Mouse (Mus musculus): ENCODE results near the gene Wdfy2. TPM values are rescaled to one million over a fixed set of nuclear protein-coding genes. Genes with fewer than 3 reads are reported as not detected.

Gene Wdfy2
- polyA plus RNA-seq (2012; rRNA removed): 6.4 and 9.5 TPM in 2 replicates

DNA sequence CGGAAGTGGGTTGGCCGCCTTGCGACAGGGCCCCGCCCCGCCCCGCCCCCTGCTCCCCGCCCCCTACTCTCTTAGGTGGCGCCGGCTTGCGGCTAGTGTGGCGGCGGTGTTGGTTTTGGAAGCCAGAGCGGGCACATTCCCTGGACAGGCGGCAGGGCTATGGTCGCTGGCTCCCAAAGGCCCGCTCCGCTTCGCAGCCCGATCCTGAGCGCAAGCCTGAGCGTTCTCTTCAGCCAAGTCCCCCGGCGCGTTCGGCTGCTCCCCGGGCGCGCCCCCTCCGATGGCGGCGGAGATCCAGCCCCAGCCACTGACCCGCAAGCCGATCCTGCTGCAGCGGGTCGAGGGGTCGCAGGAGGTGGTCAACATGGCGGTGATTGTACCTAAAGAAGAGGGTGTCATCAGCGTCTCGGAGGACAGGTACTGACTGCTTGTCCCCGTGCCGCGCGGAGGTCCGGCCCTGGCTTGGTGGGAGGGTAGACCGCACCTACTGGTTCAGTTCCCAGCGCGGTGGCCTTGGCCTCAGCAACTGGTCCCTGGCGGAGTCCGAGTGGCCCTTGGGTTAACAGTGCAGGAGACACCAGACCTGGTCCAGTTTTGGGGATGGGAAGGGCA is at the start of gene Wdfy2:
Gene Wdfy2 (plus strand): TSS at position 38 of the 612 bp plus-strand sequence.
- Histone ChIP-seq H3K4me1 (ENCODE audit: control insufficient read depth, insufficient read depth, low read length) (peaks cover 2% of the 10 kb centered on the region), H3K4me3 (replicated peaks; ENCODE audit: extremely low read depth, low read depth, low read length) (peak within 1 kb of the TSS; percentile 93)
- peak; percentile 69 for DNase-seq
- TF ChIP-seq POLR2A (IDR thresholded peaks at IDR 0.05; ENCODE audit: borderline replicate concordance, extremely low read depth, low read depth, low read length): peak; percentile 37; the same call in 1 of the 2 replicates
- TF ChIP-seq CTCF (IDR thresholded peaks at IDR 0.05; ENCODE audit: insufficient read depth, low read length): no peak
- WGBS: under 1% methylated on average over 49 of the region's 49 CpGs

GRCm38 (mm10) chr14:62789282-62789681 is 48.2 kb upstream of the Wdfy2 start:
- Histone ChIP-seq H3K4me3 (replicated peaks; ENCODE audit: extremely low read depth, low read depth, low read length) (no peak overlapping the region), H3K4me1 (ENCODE audit: control insufficient read depth, insufficient read depth, low read length) (no peaks in the 10 kb centered on the region)
- TF ChIP-seq CTCF (IDR thresholded peaks at IDR 0.05; ENCODE audit: insufficient read depth, low read length) (no peak), POLR2A (IDR thresholded peaks at IDR 0.05; ENCODE audit: borderline replicate concordance, extremely low read depth, low read depth, low read length) (no peak)
- 78% methylated on average over 4 of the region's 4 CpGs for WGBS
- no peak for DNase-seq

DNA sequence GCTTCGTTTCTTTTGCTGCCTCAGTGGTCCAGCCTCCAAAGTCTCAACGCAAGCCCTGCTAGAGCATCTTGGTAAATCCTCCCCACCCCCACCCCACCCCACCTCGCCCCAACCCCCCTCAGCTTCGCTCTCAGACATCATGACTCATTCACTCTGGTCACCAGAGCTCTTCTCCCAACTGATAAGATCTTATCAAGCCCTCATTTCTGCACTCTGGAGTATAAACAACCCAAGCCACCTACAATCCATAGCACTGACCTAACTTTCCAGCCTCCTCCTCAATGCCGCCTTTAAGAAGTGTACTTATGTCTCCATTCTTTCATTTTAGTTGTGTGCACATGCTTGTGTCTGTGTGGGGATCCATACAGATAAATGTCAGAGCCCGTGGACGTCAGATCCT is 41.8 kb upstream of the Wdfy2 start:
- 50% methylated on average over 7 of the region's 7 CpGs for WGBS
- Histone ChIP-seq H3K4me1 (ENCODE audit: control insufficient read depth, insufficient read depth, low read length) (no peaks in the 10 kb centered on the region), H3K4me3 (replicated peaks; ENCODE audit: extremely low read depth, low read depth, low read length) (no peak overlapping the region)
- TF ChIP-seq POLR2A (IDR thresholded peaks at IDR 0.05; ENCODE audit: borderline replicate concordance, extremely low read depth, low read depth, low read length) (no peak), CTCF (IDR thresholded peaks at IDR 0.05; ENCODE audit: insufficient read depth, low read length) (no peak)
- no peak for DNase-seq

- 11% methylated on average over 4 of the region's 4 CpGs for WGBS
- DNase-seq: no peak
- no peaks in the 10 kb centered on the region for H3K4me1 ChIP-seq (ENCODE audit: control insufficient read depth, insufficient read depth, low read length)
These were observed 38.8 kb upstream of the Wdfy2 start for GRCm38 (mm10) chr14:62798608-62799101.

GRCm38 (mm10) chr14:62800791-62801190 is 36.7 kb upstream of the Wdfy2 start:
- TF ChIP-seq POLR2A (IDR thresholded peaks at IDR 0.05; ENCODE audit: borderline replicate concordance, extremely low read depth, low read depth, low read length) (no peak), CTCF (IDR thresholded peaks at IDR 0.05; ENCODE audit: insufficient read depth, low read length) (no peak)
- DNase-seq: no peak
- WGBS: 66% methylated on average over 3 of the region's 3 CpGs
- no peak overlapping the region for H3K4me3 ChIP-seq (replicated peaks; ENCODE audit: extremely low read depth, low read depth, low read length)
- no peaks in the 10 kb centered on the region for H3K4me1 ChIP-seq (ENCODE audit: control insufficient read depth, insufficient read depth, low read length)

More at GRCm38 (mm10) chr14:62798608-62799101, 38.8 kb upstream of the Wdfy2 start:
- TF ChIP-seq POLR2A (IDR thresholded peaks at IDR 0.05; ENCODE audit: borderline replicate concordance, extremely low read depth, low read depth, low read length) (no peak), CTCF (IDR thresholded peaks at IDR 0.05; ENCODE audit: insufficient read depth, low read length) (no peak)
- H3K4me3 ChIP-seq (replicated peaks; ENCODE audit: extremely low read depth, low read depth, low read length): no peak overlapping the region

DNA sequence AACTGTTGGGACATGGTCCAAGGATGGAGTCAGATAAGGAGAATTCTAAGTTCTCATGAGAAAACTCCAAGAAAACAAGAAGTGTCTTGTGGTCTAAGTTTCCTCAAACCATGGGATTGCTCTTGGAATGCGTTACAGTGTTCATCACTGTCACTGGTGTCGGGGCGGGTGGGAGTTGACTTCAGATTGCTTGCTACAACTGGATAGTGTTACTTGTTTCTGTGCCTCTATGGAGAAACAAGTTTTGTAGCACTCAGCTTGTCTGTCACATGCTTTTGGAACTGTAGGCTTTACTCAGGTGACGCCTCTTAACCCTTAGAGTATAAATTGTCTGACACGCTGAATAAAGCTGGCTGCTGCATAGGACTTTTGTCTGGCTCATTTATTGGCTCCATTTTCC is 34.3 kb upstream of the Wdfy2 start:
- Histone ChIP-seq H3K4me1 (ENCODE audit: control insufficient read depth, insufficient read depth, low read length) (no peaks in the 10 kb centered on the region), H3K4me3 (replicated peaks; ENCODE audit: extremely low read depth, low read depth, low read length) (no peak overlapping the region)
- TF ChIP-seq CTCF (IDR thresholded peaks at IDR 0.05; ENCODE audit: insufficient read depth, low read length) (no peak), POLR2A (IDR thresholded peaks at IDR 0.05; ENCODE audit: borderline replicate concordance, extremely low read depth, low read depth, low read length) (no peak)
- DNase-seq: no peak
- WGBS: 70% methylated on average over 5 of the region's 5 CpGs

GRCm38 (mm10) chr14:62806921-62807320 is 30.6 kb upstream of the Wdfy2 start:
- Histone ChIP-seq H3K4me1 (ENCODE audit: control insufficient read depth, insufficient read depth, low read length) (no peaks in the 10 kb centered on the region), H3K4me3 (replicated peaks; ENCODE audit: extremely low read depth, low read depth, low read length) (no peak overlapping the region)
- no peak for DNase-seq
- 25% methylated on average over 3 of the region's 3 CpGs for WGBS
- no peak for TF ChIP-seq POLR2A (IDR thresholded peaks at IDR 0.05; ENCODE audit: borderline replicate concordance, extremely low read depth, low read depth, low read length)
- TF ChIP-seq CTCF (IDR thresholded peaks at IDR 0.05; ENCODE audit: insufficient read depth, low read length): no peak

DNA sequence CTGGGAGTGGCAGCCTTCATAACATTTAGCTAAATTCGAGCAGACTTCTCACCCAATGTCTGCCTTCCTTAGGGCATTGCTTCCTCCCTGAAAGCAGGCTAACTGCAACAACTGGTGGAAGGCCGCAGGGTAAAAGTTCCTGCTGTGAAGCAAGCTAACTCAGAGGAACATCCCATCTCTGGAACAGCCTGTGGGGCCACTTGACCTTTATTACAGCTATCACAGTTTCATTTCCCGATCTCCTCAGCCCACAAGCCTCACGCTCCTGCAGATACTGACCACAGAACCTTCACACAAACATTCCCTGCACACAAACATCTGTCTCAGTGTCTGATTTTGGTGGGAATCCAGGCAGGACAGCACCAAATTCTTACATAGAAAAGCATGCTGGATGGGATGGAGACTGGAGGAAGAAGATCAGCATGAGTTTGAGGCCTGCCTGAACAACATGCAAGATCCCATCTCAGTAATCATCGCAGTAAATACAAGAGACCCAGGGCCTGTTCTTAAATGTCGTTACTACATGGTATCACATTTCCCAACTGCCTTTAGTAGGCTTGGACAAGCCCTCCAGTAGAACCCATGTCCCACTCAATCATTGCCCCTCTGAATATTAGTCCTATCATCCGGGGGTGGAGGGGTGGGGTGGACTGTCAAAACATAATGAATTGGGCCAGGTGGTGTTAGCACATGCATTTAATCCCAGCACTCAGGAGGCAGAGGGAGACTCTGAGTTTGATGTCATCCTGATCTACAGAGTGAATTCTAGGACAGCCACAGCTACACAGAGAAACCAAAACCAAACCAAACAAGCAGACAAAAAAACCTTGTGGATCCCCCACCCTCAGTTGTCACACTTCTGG is 28.6 kb upstream of the Wdfy2 start:
- no peaks in the 10 kb centered on the region for H3K4me1 ChIP-seq (ENCODE audit: control insufficient read depth, insufficient read depth, low read length)
- H3K4me3 ChIP-seq (replicated peaks; ENCODE audit: extremely low read depth, low read depth, low read length): no peak overlapping the region
- no peak for DNase-seq
- 54% methylated on average over 7 of the region's 7 CpGs for WGBS
- TF ChIP-seq POLR2A (IDR thresholded peaks at IDR 0.05; ENCODE audit: borderline replicate concordance, extremely low read depth, low read depth, low read length) (no peak), CTCF (IDR thresholded peaks at IDR 0.05; ENCODE audit: insufficient read depth, low read length) (no peak)

- DNase-seq: no peak
- TF ChIP-seq CTCF (IDR thresholded peaks at IDR 0.05; ENCODE audit: insufficient read depth, low read length): no peak
- TF ChIP-seq POLR2A (IDR thresholded peaks at IDR 0.05; ENCODE audit: borderline replicate concordance, extremely low read depth, low read depth, low read length): no peak
- 36% methylated on average over 5 of the region's 5 CpGs for WGBS
- Histone ChIP-seq H3K4me3 (replicated peaks; ENCODE audit: extremely low read depth, low read depth, low read length) (no peak overlapping the region), H3K4me1 (ENCODE audit: control insufficient read depth, insufficient read depth, low read length) (no peaks in the 10 kb centered on the region)
These were observed 24.7 kb upstream of the Wdfy2 start for GRCm38 (mm10) chr14:62812765-62813164.

Measured in lung, adult 2 months (tissue).